Mouse (Mus musculus) intestine, embryonic 16.5 days (tissue): ENCODE data around the gene Txnrd2. TPM values are rescaled to one million over a fixed set of nuclear protein-coding genes. Genes with fewer than 3 reads are reported as not detected.

Source experiments
- ATAC-seq: fragments of 200-750 bp; cut with Nextera tagmentation; 2 replicates; pipeline ENCODE4 v1.8.0; 2017; ENCODE audit warnings: moderate TSS enrichment, moderate library complexity
- H3K27ac ChIP-seq: fragments of 300-500 bp; sonication (generic); 2 replicates; pipeline ENCODE4 v1.5.1; 2014; ENCODE audit warnings: mild to moderate bottlenecking, low read length
- H3K27me3 ChIP-seq: fragments of 300-500 bp; sonication (generic); replicated peaks from 2 replicates; pipeline ENCODE4 v1.6.1; 2014; ENCODE audit warnings: low read length, control low read depth, mixed read lengths; ENCODE audit not compliant: control insufficient read depth, insufficient read depth
- H3K36me3 ChIP-seq: fragments of 300-500 bp; sonication (generic); 2 replicates; pipeline ENCODE4 v1.6.1; 2014; ENCODE audit warnings: low read length, control low read depth; ENCODE audit not compliant: control insufficient read depth, insufficient read depth
- H3K4me1 ChIP-seq: fragments of 300-500 bp; sonication (generic); 2 replicates; pipeline ENCODE4 v1.6.1; 2014; ENCODE audit warnings: low read length, control low read depth, mixed read lengths; ENCODE audit not compliant: control insufficient read depth, insufficient read depth
- H3K4me2 ChIP-seq: fragments of 300-500 bp; sonication (generic); 2 replicates; pipeline ENCODE4 v1.6.1; 2014; ENCODE audit warnings: low read depth, low read length, control low read depth
- H3K4me3 ChIP-seq: fragments of 300-500 bp; sonication (generic); 2 replicates; pipeline ENCODE4 v1.5.1; 2014; ENCODE audit warnings: mild to moderate bottlenecking, low read length
- H3K9ac ChIP-seq: fragments of 300-500 bp; sonication (generic); 2 replicates; pipeline ENCODE4 v1.6.1; 2014; ENCODE audit warnings: low read depth, low read length
- H3K9me3 ChIP-seq: fragments of 300-500 bp; sonication (generic); 2 replicates; pipeline ENCODE4 v1.6.1; 2016; ENCODE audit warnings: low read length, control low read depth; ENCODE audit not compliant: control insufficient read depth
- WGBS: fragments of 180-500 bp; shearing (Covaris S2); extraction: QIAGEN DNeasy Blood & Tissue Kit; methylation state at CpG from one replicate; pipeline ENCODE4 v1.1.7; 2014; 5-methylcytosine and 5-hydroxymethylcytosine counted together
- polyA plus RNA-seq: library from polyadenylated mRNA; unstranded; fragments of >200 nt; fragmentation: Nextera tagmentation; extraction: Ambion mirVana; gene quantifications from 2 replicates; pipeline ENCODE4 v1.2.1, GENCODE M21; 2015

Txnrd2 gene
- polyA plus RNA-seq, 1 experiment from 2014 or later, result 29.8 TPM

DNA sequence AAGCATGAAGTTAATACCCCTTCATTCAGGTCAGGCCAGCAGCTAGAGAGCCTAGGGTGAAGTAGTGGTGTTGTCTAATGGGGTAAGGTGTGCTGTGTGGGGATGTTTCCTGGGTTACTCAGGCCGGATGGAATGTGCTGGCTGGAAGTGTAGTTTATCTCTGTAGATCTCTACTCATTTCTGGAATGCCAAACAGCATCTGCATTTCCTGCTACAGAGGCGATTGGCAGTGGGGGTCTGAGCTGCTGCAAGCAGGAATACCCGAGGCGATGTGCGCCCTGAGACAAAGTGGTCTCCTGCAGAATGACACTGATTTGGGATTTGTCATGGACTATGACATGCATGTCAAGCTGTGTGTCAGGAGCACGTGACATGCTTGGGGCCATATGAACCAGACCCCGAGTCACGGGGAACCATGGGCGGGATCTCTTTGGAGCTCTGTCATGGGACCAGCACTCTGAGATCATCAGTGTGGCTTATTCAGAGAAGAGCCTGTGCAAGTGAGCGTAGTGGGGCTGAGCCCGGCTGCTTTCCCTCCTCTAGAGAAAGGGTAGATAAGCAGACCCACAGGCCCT, 45.3 kb downstream of the Txnrd2 start:
- peaks cover 7% of the 10 kb centered on the region; the same call in 1 of the 2 replicates for H3K36me3 ChIP-seq
- no peak for ATAC-seq
- no peak overlapping the region for H3K4me3 ChIP-seq
- H3K4me1 ChIP-seq, result no peaks in the 10 kb centered on the region
- 63% methylated on average over 11 of the region's 11 CpGs for WGBS
- no peaks in the 10 kb centered on the region for H3K9me3 ChIP-seq
- no peak overlapping the region for H3K27ac ChIP-seq
- H3K4me2 ChIP-seq, result no peak overlapping the region
- no peaks in the 10 kb centered on the region for H3K27me3 ChIP-seq
- no peak overlapping the region for H3K9ac ChIP-seq

DNA sequence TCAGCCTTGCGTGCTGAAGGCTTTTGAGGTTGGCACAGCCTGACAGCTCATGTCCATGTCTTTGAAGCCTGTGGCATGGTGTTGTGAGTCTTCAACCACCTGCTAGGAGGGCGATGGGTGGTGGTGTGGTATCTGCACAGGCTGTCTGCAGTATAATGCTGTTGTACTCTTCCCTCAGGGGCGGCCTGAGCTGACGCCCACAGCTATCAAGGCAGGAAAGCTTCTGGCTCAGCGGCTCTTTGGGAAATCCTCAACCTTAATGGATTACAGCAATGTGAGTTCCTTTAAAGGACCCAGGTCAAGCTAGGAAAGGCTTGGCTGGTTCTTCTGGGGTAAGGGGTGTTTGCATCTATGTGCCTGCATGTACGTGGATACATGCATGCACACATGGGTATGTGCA, 45.8 kb downstream of the Txnrd2 start:
- Histone ChIP-seq H3K36me3 (peaks cover 7% of the 10 kb centered on the region; the same call in 1 of the 2 replicates), H3K4me1 (no peaks in the 10 kb centered on the region), H3K9ac (no peak overlapping the region), H3K4me3 (no peak overlapping the region), H3K9me3 (no peaks in the 10 kb centered on the region), H3K27ac (no peak overlapping the region), H3K4me2 (no peak overlapping the region), H3K27me3 (no peaks in the 10 kb centered on the region)
- no peak for ATAC-seq
- WGBS, result 85% methylated on average over 6 of the region's 6 CpGs

GRCm38 (mm10) chr16:18472416-18472815, 46.2 kb downstream of the Txnrd2 start:
- Histone ChIP-seq H3K4me1 (no peaks in the 10 kb centered on the region), H3K4me3 (no peak overlapping the region), H3K36me3 (peaks cover 7% of the 10 kb centered on the region; the same call in 1 of the 2 replicates), H3K9me3 (no peaks in the 10 kb centered on the region), H3K4me2 (no peak overlapping the region), H3K27ac (no peak overlapping the region), H3K27me3 (no peaks in the 10 kb centered on the region), H3K9ac (no peak overlapping the region)
- ATAC-seq, result 0 out of 2 replicates have a peak, but pooled peaks have one; percentile 3
- 86% methylated on average over 4 of the region's 4 CpGs for WGBS

DNA sequence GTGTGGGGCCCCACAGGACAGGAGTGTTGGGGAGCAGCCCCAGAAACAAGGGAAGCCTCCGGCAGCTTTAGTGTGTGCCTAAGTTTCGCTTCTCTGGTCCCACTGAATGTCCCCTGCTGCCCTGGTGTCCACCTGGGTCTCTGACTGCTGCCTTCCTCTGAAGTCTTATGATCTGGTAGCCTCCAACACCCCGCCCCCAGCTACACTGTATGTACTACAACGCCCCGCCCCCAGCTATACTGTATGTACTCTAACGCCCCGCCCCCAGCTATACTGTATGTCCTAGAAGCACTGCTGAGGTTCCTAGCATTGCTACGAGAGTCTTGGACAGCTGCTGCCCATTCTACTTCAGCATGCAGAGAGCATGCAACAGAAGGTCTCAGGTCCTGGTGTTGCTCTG, 46.8 kb downstream of the Txnrd2 start:
- peak; percentile 75 for ATAC-seq
- 86% methylated on average over 8 of the region's 8 CpGs for WGBS
- H3K4me2 ChIP-seq, result no peak overlapping the region

GRCm38 (mm10) chr16:18474021-18474420, 47.8 kb downstream of the Txnrd2 start:
- H3K4me2 ChIP-seq, result no peak overlapping the region
- WGBS, result 88% methylated on average over 2 of the region's 2 CpGs
- H3K4me1 ChIP-seq, result no peaks in the 10 kb centered on the region
- ATAC-seq, result no peak
- H3K9ac ChIP-seq, result no peak overlapping the region
- no peak overlapping the region for H3K27ac ChIP-seq
- H3K9me3 ChIP-seq, result no peaks in the 10 kb centered on the region
- no peaks in the 10 kb centered on the region for H3K27me3 ChIP-seq
- no peak overlapping the region for H3K4me3 ChIP-seq
- H3K36me3 ChIP-seq, result peaks cover 5% of the 10 kb centered on the region; the same call in 1 of the 2 replicates

More for the DNA sequence above, 46.8 kb downstream of the Txnrd2 start:
- Histone ChIP-seq H3K9ac (no peak overlapping the region), H3K4me3 (no peak overlapping the region), H3K36me3 (peaks cover 7% of the 10 kb centered on the region; the same call in 1 of the 2 replicates), H3K9me3 (no peaks in the 10 kb centered on the region), H3K4me1 (no peaks in the 10 kb centered on the region), H3K27ac (no peak overlapping the region), H3K27me3 (no peaks in the 10 kb centered on the region)

- H3K4me3 ChIP-seq, result no peak overlapping the region
- H3K27me3 ChIP-seq, result no peaks in the 10 kb centered on the region
- WGBS, result 72% methylated on average over 6 of the region's 6 CpGs
- no peak overlapping the region for H3K9ac ChIP-seq
- ATAC-seq, result no peak
- no peaks in the 10 kb centered on the region for H3K36me3 ChIP-seq
- H3K4me2 ChIP-seq, result no peak overlapping the region
- no peak overlapping the region for H3K27ac ChIP-seq
- H3K4me1 ChIP-seq, result no peaks in the 10 kb centered on the region
- H3K9me3 ChIP-seq, result no peaks in the 10 kb centered on the region
Measured at GRCm38 (mm10) chr16:18477996-18478395, 51.8 kb downstream of the Txnrd2 start.

GRCm38 (mm10) chr16:18479667-18480066, 53.5 kb downstream of the Txnrd2 start:
- Histone ChIP-seq H3K27ac (no peak overlapping the region), H3K9ac (no peak overlapping the region), H3K4me3 (no peak overlapping the region), H3K27me3 (no peaks in the 10 kb centered on the region), H3K36me3 (no peaks in the 10 kb centered on the region), H3K9me3 (no peaks in the 10 kb centered on the region), H3K4me2 (no peak overlapping the region), H3K4me1 (no peaks in the 10 kb centered on the region)
- ATAC-seq, result no peak; the same call in 1 of the 2 replicates
- 59% methylated on average over 7 of the region's 7 CpGs for WGBS

GRCm38 (mm10) chr16:18480933-18481485, 54.8 kb downstream of the Txnrd2 start:
- no peak for ATAC-seq
- 68% methylated on average over 4 of the region's 4 CpGs for WGBS

GRCm38 (mm10) chr16:18482431-18482830, 56.2 kb downstream of the Txnrd2 start:
- WGBS, result 82% methylated on average over 3 of the region's 3 CpGs
- Histone ChIP-seq H3K4me3 (no peak overlapping the region), H3K36me3 (no peaks in the 10 kb centered on the region), H3K27me3 (no peaks in the 10 kb centered on the region), H3K4me1 (no peaks in the 10 kb centered on the region), H3K27ac (no peak overlapping the region), H3K9ac (no peak overlapping the region), H3K9me3 (no peaks in the 10 kb centered on the region), H3K4me2 (no peak overlapping the region)
- no peak for ATAC-seq

More at GRCm38 (mm10) chr16:18480933-18481485, 54.8 kb downstream of the Txnrd2 start:
- Histone ChIP-seq H3K4me1 (no peaks in the 10 kb centered on the region), H3K27ac (no peak overlapping the region), H3K4me3 (no peak overlapping the region), H3K36me3 (no peaks in the 10 kb centered on the region), H3K4me2 (no peak overlapping the region), H3K9ac (no peak overlapping the region), H3K9me3 (no peaks in the 10 kb centered on the region), H3K27me3 (no peaks in the 10 kb centered on the region)
